Mouse (Mus musculus) kidney, adult 18-20 months (tissue): ENCODE data around the gene Spag5.

Experiments used
- DNase-seq: peaks from one replicate; pipeline ENCODE4 v3.0.0; 2021

Gene Spag5

GRCm38 (mm10) chr11:78354905-78355304 lies 53.6 kb downstream of the Spag5 start:
- DNase-seq = no peak

- peak; percentile 67 for DNase-seq
Measured at GRCm38 (mm10) chr11:78355471-78356238, 54.3 kb downstream of the Spag5 start.

GRCm38 (mm10) chr11:78358330-78359007 lies 57.1 kb downstream of the Spag5 start:
- DNase-seq = peak; percentile 54

DNA sequence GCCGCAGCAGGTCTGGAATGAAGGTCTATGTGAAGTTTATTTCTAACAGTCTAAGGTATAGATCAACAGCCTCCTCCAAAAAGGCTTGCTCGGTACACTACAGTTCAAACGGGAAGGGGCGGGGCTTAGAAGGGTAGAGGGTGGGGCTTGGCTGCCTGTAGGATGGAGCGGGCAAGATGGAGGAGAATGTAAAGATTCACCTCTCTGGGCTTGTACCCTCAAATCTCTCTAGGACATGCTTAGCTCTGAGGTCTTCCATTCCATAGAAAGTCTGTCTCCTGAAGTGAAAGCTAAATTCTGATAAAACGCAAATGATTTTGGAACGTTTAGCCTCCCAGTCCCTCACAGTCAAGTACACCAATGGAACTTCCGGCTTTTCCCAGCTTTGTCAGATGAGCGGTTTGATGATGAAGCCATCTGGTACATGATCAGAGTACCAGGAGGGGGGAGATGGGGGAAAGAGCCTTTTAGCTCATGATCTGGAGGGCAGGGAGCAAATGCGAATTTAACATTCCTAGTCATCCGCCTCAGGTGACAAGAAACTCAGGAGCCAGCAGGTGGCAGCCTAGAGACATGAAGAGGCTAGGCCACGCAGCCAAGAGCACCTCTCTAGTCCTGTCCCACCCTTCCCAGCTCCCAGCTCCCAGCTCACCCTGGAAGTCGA lies 58.9 kb downstream of the Spag5 start:
- DNase-seq = peak; percentile 86

DNA sequence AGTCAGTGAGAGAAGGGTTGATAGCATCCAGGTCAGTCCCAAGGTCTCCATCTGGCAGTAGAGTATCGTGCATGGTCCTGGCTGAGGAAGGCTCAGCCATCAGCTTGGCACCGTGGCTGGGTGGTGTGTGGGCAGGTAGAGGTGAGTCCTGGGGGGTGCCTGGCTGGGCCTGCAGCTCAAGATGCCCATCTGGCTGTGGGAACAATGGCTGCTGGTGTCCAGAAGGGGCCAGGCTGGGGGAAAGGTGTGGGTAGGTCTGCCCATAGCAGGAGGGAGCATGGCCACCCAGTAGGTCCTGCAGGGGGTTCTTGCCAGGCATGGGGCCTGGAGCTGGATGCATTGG lies 59.4 kb downstream of the Spag5 start:
- DNase-seq = no peak

DNA sequence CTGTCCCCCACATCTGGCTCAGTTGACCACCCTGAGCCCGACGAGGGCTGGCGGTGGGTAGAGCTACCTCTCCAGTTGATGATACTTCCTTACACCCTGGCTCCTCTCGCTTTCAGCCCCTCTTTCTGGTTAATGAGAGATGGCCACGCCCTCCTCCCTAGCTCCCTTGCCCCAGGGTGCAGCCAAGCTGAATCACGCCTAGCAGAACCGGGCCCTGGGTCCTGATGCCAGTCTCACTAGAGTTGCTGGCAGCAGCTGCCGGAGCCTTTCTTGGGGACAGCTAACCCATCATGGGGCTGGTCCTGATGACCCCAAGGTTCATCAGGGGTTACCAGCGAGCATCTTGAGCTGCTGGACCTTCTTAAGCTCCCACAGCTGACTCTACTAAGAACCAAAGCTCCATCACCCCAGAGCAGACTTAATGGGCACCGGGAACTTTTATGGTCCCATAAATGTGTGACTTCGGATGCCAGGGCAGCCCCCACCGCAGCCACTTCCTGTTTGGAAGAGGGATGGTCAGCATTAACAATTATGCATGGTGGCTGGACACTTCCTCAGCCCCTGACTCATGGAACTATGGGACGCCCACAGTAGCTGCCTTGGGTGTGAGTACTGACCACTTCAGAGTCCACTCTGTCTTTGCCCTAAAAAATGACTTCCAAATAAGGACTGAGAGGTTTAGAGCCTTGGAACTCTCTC lies 62.1 kb downstream of the Spag5 start:
- DNase-seq = no peak

DNA sequence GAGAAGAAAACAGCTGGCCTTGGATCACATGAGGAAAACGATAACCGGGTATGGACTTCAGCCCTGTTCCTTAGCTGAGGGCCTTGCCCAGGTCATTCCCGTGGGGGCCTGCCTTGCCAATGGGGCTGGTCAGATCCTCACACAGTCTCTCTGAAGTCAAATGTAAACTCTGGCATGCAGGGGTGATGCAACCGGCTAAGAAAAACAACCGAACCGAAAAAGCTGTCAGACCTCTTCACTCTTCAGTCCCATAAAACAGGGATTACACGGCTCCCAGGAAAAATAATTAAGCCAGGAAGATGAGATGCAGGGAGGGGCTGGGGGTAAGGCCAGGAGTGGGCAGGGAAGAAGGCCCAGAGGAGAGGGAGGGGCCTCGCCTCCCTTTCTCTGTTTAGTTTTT lies 62.8 kb downstream of the Spag5 start:
- DNase-seq = no peak

- DNase-seq = no peak
Measured at GRCm38 (mm10) chr11:78367456-78368225, 66.3 kb downstream of the Spag5 start.

GRCm38 (mm10) chr11:78370389-78370788 lies 69.1 kb downstream of the Spag5 start:
- DNase-seq = no peak

DNA sequence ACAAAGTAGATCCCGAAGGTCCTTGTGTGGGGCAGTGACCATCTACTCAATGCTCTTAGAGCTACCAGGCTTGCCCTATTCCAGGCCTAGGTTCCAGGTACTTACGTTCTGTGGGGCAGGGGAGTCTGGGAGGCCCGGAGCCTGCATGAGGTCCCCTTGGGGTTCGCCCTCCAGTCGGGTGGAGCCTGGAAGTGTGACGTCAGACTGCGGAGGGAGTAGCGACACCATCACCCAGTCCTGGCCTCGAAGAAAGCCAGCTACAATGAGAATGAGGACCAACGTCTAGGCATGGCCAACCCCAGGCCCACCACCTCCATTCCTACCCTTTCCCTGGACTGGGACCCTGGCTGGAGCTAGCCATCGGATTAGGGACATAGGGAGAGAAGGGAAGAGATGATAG lies 70.4 kb downstream of the Spag5 start:
- DNase-seq = no peak
